Mouse (Mus musculus) forebrain, embryonic 16.5 days (tissue): ENCODE data around the gene Klhl36. TPM values are rescaled to one million over a fixed set of nuclear protein-coding genes. Genes with fewer than 3 reads are reported as not detected.
A peak's percentile ranks its signal among the peaks of the same experiment; 100 is the strongest.

Experiments
- ATAC-seq: fragments of 200-750 bp; cut with Nextera tagmentation; 2 replicates; pipeline ENCODE4 v1.8.0; 2017; ENCODE audit warnings: mild to moderate bottlenecking, moderate library complexity
- H3K27ac ChIP-seq: fragments of 300-500 bp; sonication (generic); 2 replicates; pipeline ENCODE4 v1.5.1; 2014; ENCODE audit warnings: low read length, control low read depth
- H3K27me3 ChIP-seq: fragments of 300-500 bp; sonication (generic); replicated peaks from 2 replicates; pipeline ENCODE4 v1.6.1; 2014; ENCODE audit warnings: low read length; ENCODE audit not compliant: control insufficient read depth, insufficient read depth
- H3K36me3 ChIP-seq: fragments of 300-500 bp; sonication (generic); 2 replicates; pipeline ENCODE4 v1.6.1; 2014; ENCODE audit not compliant: control insufficient read depth, insufficient read depth
- H3K4me1 ChIP-seq: fragments of 300-500 bp; sonication (generic); replicated peaks from 2 replicates; pipeline ENCODE4 v1.6.1; 2014; ENCODE audit warnings: low read length; ENCODE audit not compliant: control insufficient read depth, insufficient read depth
- H3K4me2 ChIP-seq: fragments of 300-500 bp; sonication (generic); 2 replicates; pipeline ENCODE4 v1.6.1; 2014; ENCODE audit warnings: mild to moderate bottlenecking, low read length, control low read depth
- H3K4me3 ChIP-seq: fragments of 300-500 bp; sonication (generic); replicated peaks from 2 replicates; pipeline ENCODE4 v1.5.1; 2014; ENCODE audit warnings: mild to moderate bottlenecking, low read length, control low read depth
- H3K9ac ChIP-seq: fragments of 300-500 bp; sonication (generic); replicated peaks from 2 replicates; pipeline ENCODE4 v1.6.1; 2014; ENCODE audit warnings: low read depth, low read length, control low read depth
- H3K9me3 ChIP-seq: fragments of 300-500 bp; sonication (generic); 2 replicates; pipeline ENCODE4 v1.6.1; 2016; ENCODE audit warnings: low read length; ENCODE audit not compliant: control insufficient read depth
- WGBS: fragments of 180-500 bp; shearing (Covaris S2); extraction: QIAGEN DNeasy Blood & Tissue Kit; methylation state at CpG from one replicate; pipeline ENCODE4 v1.1.7; 2014; 5-methylcytosine and 5-hydroxymethylcytosine counted together
- polyA plus RNA-seq: library from polyadenylated mRNA; unstranded; fragments of >200 nt; fragmentation: Nextera tagmentation; extraction: Ambion mirVana; gene quantifications from 2 replicates; pipeline ENCODE4 v1.2.1, GENCODE M21; 2015

The Klhl36 gene
- polyA plus RNA-seq, 1 experiment from 2014 or later, result 19.1 TPM

DNA sequence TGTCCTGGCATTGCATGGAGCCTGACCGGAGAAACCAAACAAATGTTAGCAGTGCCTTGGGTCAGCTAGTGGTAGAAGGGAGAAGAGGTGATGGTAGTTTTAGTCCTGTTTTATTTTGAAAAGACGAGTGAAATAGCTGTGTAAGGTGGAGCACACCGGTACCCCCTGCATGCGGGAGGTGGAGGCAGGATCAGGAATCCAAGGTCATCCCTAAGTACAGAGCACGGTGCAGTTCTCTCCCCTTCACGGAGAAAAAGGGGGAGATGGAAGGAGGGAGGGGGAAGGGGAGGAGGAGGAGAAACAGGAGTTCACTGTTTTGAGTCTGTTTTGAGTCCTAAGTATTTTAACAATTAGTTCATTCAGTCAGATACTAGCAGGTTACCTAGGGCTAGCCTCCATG is 50.6 kb downstream of the Klhl36 start:
- H3K9me3 ChIP-seq, result no peaks in the 10 kb centered on the region
- H3K27me3 ChIP-seq, result 0 out of 2 replicates have a peak, but pooled peaks cover 2% of the 10 kb centered on the region
- H3K4me3 ChIP-seq, result peak overlapping the region; percentile 67
- H3K4me1 ChIP-seq, result peaks cover 35% of the 10 kb centered on the region
- H3K4me2 ChIP-seq, result peak overlapping the region; percentile 74
- 38% methylated on average over 6 of the region's 6 CpGs for whole genome bisulfite sequencing
- H3K9ac ChIP-seq, result 0 out of 2 replicates have a peak overlapping the region, but pooled peaks have one; percentile 18
- no peak overlapping the region for H3K27ac ChIP-seq
- no peak for ATAC-seq
- H3K36me3 ChIP-seq, result no peaks in the 10 kb centered on the region

DNA sequence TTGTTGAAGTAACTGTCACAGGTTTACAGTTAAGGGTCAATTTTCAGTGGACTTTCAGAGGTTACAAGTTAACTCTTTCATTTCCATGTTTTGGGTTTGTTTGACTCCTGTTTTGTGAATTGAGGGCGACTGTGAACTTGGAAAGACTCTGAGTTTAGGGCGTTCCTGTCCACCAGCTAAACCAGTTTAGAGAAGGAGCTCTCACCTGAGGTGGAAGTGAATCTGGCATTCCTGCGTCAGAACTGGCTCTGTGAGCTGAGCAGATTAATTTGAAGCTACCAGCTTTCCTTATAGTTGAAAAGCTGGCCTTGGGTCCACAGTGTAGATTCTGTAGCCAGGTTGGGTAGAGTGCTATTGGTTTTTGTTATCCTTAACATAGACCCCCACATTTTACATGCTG is 51.1 kb downstream of the Klhl36 start:
- no peak for ATAC-seq
- Histone ChIP-seq H3K27ac (no peak overlapping the region), H3K9ac (no peak overlapping the region), H3K4me1 (peaks cover 35% of the 10 kb centered on the region), H3K4me2 (peak overlapping the region; percentile 74; the same call in 1 of the 2 replicates), H3K4me3 (no peak overlapping the region; the same call in 1 of the 2 replicates), H3K36me3 (no peaks in the 10 kb centered on the region), H3K27me3 (0 out of 2 replicates have a peak, but pooled peaks cover 2% of the 10 kb centered on the region), H3K9me3 (no peaks in the 10 kb centered on the region)
- WGBS, result 76% methylated on average over 3 of the region's 3 CpGs

DNA sequence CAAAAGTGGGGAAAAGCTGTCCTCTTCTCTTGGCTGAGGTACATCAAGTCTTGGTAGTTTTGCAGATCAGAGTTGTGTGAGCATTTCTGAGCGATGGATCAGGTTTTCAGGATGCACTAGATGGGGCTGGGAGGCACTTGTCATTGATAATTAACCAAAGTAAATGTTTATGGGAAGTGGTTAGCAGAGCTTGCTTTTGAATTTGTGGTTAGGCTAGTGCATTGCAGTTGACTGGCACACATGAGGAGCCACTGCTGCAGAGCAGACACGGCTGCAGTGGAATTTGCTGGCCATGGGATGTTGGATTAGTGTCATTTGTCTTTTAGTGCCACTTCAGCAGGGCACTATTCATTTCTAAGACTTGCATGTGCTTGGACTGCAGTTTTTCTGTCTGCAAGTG is 52.1 kb downstream of the Klhl36 start:
- H3K36me3 ChIP-seq, result no peaks in the 10 kb centered on the region
- WGBS, result 64% methylated on average over 2 of the region's 2 CpGs
- H3K9ac ChIP-seq, result no peak overlapping the region
- H3K9me3 ChIP-seq, result no peaks in the 10 kb centered on the region
- no peak overlapping the region for H3K4me3 ChIP-seq
- peaks cover 35% of the 10 kb centered on the region for H3K4me1 ChIP-seq
- 0 out of 2 replicates have a peak, but pooled peaks cover 2% of the 10 kb centered on the region for H3K27me3 ChIP-seq
- no peak overlapping the region for H3K27ac ChIP-seq
- H3K4me2 ChIP-seq, result no peak overlapping the region
- ATAC-seq, result no peak

DNA sequence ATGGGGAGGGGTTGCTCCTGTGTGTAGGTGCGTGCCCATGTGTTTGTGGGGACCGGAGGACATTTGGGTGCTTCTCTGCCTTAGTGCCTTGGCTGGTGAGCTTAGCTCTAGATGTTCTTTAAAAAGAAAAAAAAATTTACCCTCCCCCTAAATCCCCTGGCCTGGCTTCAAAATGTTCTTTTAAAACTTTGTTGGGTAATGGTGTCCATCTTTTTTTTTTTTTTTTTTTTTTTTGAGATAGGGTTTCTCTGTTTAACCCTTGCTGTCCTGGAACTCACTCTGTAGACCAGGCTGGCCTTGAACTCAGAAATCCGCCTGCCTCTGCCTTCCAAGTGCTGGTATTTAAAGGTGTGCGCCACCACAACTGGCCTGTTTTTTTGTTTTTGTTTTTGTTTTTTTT is 53.2 kb downstream of the Klhl36 start:
- Histone ChIP-seq H3K4me1 (peaks cover 30% of the 10 kb centered on the region), H3K4me2 (no peak overlapping the region), H3K4me3 (no peak overlapping the region), H3K27me3 (no peaks in the 10 kb centered on the region), H3K9ac (no peak overlapping the region), H3K27ac (no peak overlapping the region), H3K9me3 (no peaks in the 10 kb centered on the region), H3K36me3 (no peaks in the 10 kb centered on the region)
- ATAC-seq, result no peak
- 87% methylated on average over 4 of the region's 4 CpGs for WGBS

DNA sequence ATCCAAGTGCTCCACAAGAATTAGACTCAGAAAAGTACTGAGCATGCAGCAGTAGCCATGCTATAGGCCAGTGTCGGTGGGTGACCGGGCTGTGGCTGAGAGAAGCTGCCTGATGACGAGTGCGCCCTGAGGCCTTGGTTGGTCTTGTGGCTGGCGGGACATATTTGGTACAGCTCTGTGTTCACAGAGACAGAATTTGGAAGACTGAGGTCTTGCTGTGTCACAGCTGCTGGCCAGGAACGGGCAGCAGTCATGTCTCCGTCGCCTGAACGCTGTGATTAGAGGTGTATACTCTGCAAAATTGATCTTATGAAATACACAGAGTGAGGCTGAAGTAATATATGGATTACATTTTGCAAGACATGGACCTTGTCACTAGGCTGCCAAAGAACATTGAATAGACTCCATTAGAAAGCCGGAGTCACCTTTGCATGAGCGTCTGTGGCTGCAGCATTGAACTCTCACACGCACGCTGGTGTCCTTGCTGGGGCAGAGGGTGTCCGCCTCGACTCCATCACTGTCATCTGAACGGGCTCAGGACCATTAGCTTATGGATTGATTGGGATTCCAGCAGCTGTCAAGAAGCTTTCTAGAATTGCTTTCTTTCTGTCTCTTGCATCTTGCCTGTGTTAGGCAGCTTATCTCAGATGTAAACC is 54.3 kb downstream of the Klhl36 start:
- no peak for ATAC-seq
- Histone ChIP-seq H3K4me1 (peaks cover 30% of the 10 kb centered on the region), H3K4me2 (no peak overlapping the region), H3K27me3 (no peaks in the 10 kb centered on the region), H3K9ac (no peak overlapping the region), H3K27ac (no peak overlapping the region), H3K9me3 (no peaks in the 10 kb centered on the region), H3K36me3 (no peaks in the 10 kb centered on the region), H3K4me3 (no peak overlapping the region)
- WGBS, result 83% methylated on average over 16 of the region's 16 CpGs

DNA sequence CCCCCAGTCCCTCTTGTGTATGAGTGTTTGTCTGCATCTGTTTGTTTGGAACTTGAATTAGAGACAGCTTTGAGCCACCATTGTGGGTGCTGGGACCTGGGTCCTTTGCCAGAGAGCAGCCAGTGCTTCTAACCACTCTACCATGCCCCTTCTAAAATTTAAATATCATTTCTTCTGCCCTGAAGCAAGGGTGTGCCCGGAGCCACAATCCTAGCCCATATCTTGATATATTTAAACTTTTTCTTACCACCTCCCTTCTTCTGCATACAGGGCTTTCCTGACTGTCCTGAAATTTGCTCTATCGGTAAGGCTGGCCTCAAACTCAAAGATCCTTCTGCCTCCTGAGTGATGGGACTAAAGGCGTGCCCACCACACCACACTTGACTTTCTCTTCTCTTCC is 55.3 kb downstream of the Klhl36 start:
- no peak overlapping the region for H3K4me2 ChIP-seq
- ATAC-seq, result no peak
- H3K27me3 ChIP-seq, result no peaks in the 10 kb centered on the region
- H3K4me3 ChIP-seq, result no peak overlapping the region
- no peaks in the 10 kb centered on the region for H3K9me3 ChIP-seq
- H3K36me3 ChIP-seq, result no peaks in the 10 kb centered on the region
- H3K27ac ChIP-seq, result no peak overlapping the region
- 92% methylated on average over 3 of the region's 3 CpGs for WGBS
- no peak overlapping the region for H3K9ac ChIP-seq
- peaks cover 23% of the 10 kb centered on the region for H3K4me1 ChIP-seq

DNA sequence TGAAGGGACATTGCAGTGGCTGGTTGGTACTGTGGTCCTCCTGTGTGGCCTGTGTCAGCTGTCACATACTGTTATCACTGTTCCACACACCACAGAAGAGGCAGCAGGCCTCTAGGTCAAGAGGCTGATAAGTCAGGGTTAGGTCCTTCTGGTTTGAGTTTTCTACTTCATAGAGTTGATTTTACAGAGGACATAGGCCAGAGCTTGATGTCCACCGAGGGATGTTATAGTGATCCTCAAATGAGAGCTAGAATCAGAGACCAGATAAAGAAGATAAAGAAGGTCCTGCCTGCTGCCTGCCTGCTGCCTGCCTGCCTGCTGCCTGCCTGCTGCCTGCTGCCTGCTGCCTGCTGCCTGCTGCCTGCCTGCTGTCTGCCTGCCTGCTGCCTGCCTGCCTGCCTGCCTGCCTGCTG is 56.1 kb downstream of the Klhl36 start:
- H3K27me3 ChIP-seq, result no peaks in the 10 kb centered on the region
- H3K9me3 ChIP-seq, result no peaks in the 10 kb centered on the region
- H3K4me2 ChIP-seq, result no peak overlapping the region
- H3K9ac ChIP-seq, result no peak overlapping the region
- WGBS, result 75% methylated on average over 1 of the region's 1 CpGs
- H3K36me3 ChIP-seq, result no peaks in the 10 kb centered on the region
- H3K4me1 ChIP-seq, result peaks cover 16% of the 10 kb centered on the region
- H3K27ac ChIP-seq, result no peak overlapping the region
- no peak overlapping the region for H3K4me3 ChIP-seq
- ATAC-seq, result no peak

DNA sequence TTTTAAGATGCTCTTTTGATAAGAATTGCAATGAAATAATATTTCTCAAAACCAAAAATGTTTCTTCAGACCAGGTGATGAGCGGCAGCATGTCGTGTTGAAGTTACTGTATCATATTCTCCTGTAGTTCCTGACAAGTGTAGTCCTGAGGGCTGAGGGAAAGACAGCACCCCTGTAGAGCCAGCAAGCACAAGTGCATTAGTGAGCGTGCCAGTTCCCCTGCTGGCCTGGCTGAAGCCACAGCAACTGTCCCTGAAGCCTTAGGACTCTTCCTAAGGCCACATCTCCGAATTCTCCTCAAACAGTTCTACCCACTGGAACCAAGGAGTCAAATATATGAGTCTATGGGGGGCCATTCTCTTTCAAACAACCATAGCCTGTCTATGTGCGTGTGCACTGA is 61.2 kb downstream of the Klhl36 start:
- Histone ChIP-seq H3K9ac (no peak overlapping the region), H3K27ac (no peak overlapping the region), H3K36me3 (no peaks in the 10 kb centered on the region), H3K4me2 (no peak overlapping the region), H3K9me3 (no peaks in the 10 kb centered on the region), H3K4me3 (no peak overlapping the region), H3K27me3 (no peaks in the 10 kb centered on the region), H3K4me1 (no peaks in the 10 kb centered on the region)
- ATAC-seq, result no peak
- 90% methylated on average over 5 of the region's 5 CpGs for WGBS

DNA sequence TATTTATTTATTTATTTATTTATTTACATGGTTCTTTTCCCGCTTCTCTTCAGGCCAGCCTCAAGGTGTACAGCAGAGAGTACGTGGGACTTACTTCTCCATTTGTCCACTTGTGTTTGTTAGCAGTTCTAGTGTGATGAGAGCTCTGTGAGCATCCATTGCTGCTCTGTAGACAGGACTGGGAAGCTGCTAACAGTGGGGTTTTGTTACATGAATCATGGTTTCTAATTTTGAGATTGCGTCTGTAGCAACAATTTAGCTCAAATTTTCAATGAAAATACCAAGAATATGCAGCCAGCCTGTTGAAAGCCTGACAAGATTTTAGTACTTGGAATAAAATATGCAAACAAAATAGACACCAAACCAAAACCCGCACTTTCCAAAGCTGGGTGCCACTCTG is 63.4 kb downstream of the Klhl36 start:
- WGBS, result 84% methylated on average over 4 of the region's 4 CpGs
- Histone ChIP-seq H3K27me3 (no peaks in the 10 kb centered on the region), H3K9ac (no peak overlapping the region), H3K4me1 (0 out of 2 replicates have a peak, but pooled peaks cover 1% of the 10 kb centered on the region), H3K36me3 (no peaks in the 10 kb centered on the region), H3K9me3 (no peaks in the 10 kb centered on the region), H3K27ac (no peak overlapping the region), H3K4me2 (no peak overlapping the region), H3K4me3 (no peak overlapping the region)
- no peak for ATAC-seq

DNA sequence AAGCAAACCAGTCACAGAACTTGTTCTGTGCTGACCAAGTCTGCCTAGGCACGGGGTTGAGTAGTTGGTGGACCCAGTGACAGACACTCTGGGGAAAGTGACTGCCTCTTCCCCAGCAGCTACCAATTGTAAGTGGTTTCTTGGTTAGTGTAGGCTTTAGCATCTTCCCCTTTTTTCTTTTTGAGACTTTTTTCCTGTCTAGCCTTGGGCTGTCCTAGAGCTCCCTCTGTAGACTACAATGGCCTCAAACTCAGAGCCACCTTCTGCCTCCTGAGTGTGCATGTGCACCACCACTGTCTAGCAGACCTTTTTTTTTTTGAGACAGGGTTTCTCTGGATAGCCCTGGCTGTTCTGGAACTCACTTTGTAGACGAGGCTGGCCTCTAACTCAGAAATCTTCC is 64.4 kb downstream of the Klhl36 start:
- H3K27ac ChIP-seq, result no peak overlapping the region
- no peaks in the 10 kb centered on the region for H3K27me3 ChIP-seq
- 85% methylated on average over 2 of the region's 2 CpGs for WGBS
- no peak for ATAC-seq
- H3K4me2 ChIP-seq, result no peak overlapping the region
- no peak overlapping the region for H3K9ac ChIP-seq
- 0 out of 2 replicates have a peak, but pooled peaks cover 3% of the 10 kb centered on the region for H3K4me1 ChIP-seq
- no peak overlapping the region for H3K4me3 ChIP-seq
- H3K36me3 ChIP-seq, result no peaks in the 10 kb centered on the region
- no peaks in the 10 kb centered on the region for H3K9me3 ChIP-seq
